Mouse (Mus musculus): ENCODE data around the gene Arntl2. TPM values are rescaled to one million over a fixed set of nuclear protein-coding genes. Genes with fewer than 3 reads are reported as not detected.

Gene Arntl2
- total and polyA plus RNA-seq, 3 experiments = 16.8 to 20.6 TPM; not detected in 1

- Histone ChIP-seq H3K9me3 (replicated peaks; ENCODE audit: insufficient read depth, low read length) (no peaks in the 10 kb centered on the region), H3K27me3 (ENCODE audit: control insufficient read depth in 1 of 2, insufficient read depth in 2 of 2, low read length in 2 of 2) (no peaks in the 10 kb centered on the region), H3K4me1 (ENCODE audit: control insufficient read depth in 1 of 2, insufficient read depth in 2 of 2, low read length in 2 of 2) (peaks cover 10 to 12% of the 10 kb centered on the region in 2 experiments), H3K36me3 (ENCODE audit: control insufficient read depth in 1 of 2, insufficient read depth in 2 of 2, low read length in 2 of 2) (peaks cover 0 to 11% of the 10 kb centered on the region in 2 experiments; a peak in 2 of 4 replicates), H3K4me3 (ENCODE audit: control insufficient read depth in 1 of 2, insufficient read depth in 1 of 2, low read depth in 2 of 2, low read length in 2 of 2) (no peak overlapping the region), H3K27ac (ENCODE audit: control insufficient read depth, low read depth, low read length) (peak overlapping the region; percentile 3; the same call in 1 of the 2 replicates), H3K79me2 (ENCODE audit: control insufficient read depth, insufficient read depth, low read length, poor library complexity) (no peaks in the 10 kb centered on the region), H3K9ac (ENCODE audit: control insufficient read depth, low read depth, low read length, poor library complexity, severe bottlenecking) (peak overlapping the region; percentile 7; the same call in 1 of the 2 replicates)
- TF ChIP-seq SIN3A (IDR thresholded peaks at IDR 0.05; ENCODE audit: low read length) (0 out of 2 replicates have a peak, but pooled peaks have one; percentile 33), TAL1 (IDR thresholded peaks at IDR 0.05; ENCODE audit: low read length) (no peak), ZNF384 (IDR thresholded peaks at IDR 0.05; ENCODE audit: low read depth, low read length) (0 out of 2 replicates have a peak, but pooled peaks have one; percentile 28), ETS1 (IDR thresholded peaks at IDR 0.05; ENCODE audit: low read depth, low read length) (0 out of 2 replicates have a peak, but pooled peaks have one; percentile 51), EP300 (IDR thresholded peaks at IDR 0.05; ENCODE audit: low read depth in 1 of 2, low read length in 2 of 2) (0 out of 4 replicates have a peak, but pooled peaks of 1 of the 2 experiments have one; percentile 15), ZMIZ1 (IDR thresholded peaks at IDR 0.05; ENCODE audit: low read depth, low read length) (no peak)
- DNase-seq (ENCODE audit: low read depth, low spot score) = peak; percentile 68
Measured at GRCm38 (mm10) chr6:146834342-146834741, 38.5 kb downstream of the Arntl2 start.

GRCm38 (mm10) chr6:146835784-146836183 lies 39.9 kb downstream of the Arntl2 start:
- no peak overlapping the region for H3K4me3 ChIP-seq (ENCODE audit: control insufficient read depth in 1 of 2, insufficient read depth in 1 of 2, low read depth in 2 of 2, low read length in 2 of 2)
- no peak overlapping the region for H3K27ac ChIP-seq (ENCODE audit: control insufficient read depth, low read depth, low read length)
- peaks cover 10 to 12% of the 10 kb centered on the region in 2 experiments for H3K4me1 ChIP-seq (ENCODE audit: control insufficient read depth in 1 of 2, insufficient read depth in 2 of 2, low read length in 2 of 2)
- TF ChIP-seq GABPA (IDR thresholded peaks at IDR 0.05; ENCODE audit: low read depth, low read length) (no peak), MYC (IDR thresholded peaks at IDR 0.05; ENCODE audit: low read depth, low read length) (no peak), ZNF384 (IDR thresholded peaks at IDR 0.05; ENCODE audit: low read depth, low read length) (no peak), SMC3 (IDR thresholded peaks at IDR 0.05; ENCODE audit: low read depth, low read length) (no peak), TAL1 (IDR thresholded peaks at IDR 0.05; ENCODE audit: low read length) (no peak), TCF12 (IDR thresholded peaks at IDR 0.05; ENCODE audit: low read depth, low read length) (no peak), MXI1 (IDR thresholded peaks at IDR 0.05; ENCODE audit: low read depth, low read length) (no peak), NELFE (IDR thresholded peaks at IDR 0.05; ENCODE audit: low read depth, low read length) (no peak), MYB (IDR thresholded peaks at IDR 0.05; ENCODE audit: low read depth, low read length) (no peak), GATA1 (IDR thresholded peaks at IDR 0.05; ENCODE audit: low read depth, low read length) (no peak), BHLHE40 (IDR thresholded peaks at IDR 0.05; ENCODE audit: borderline replicate concordance, low read depth, low read length) (no peak), NRF1 (IDR thresholded peaks at IDR 0.05; ENCODE audit: insufficient read depth, low read depth, low read length, poor library complexity, severe bottlenecking) (no peak)
- peaks cover 0 to 11% of the 10 kb centered on the region in 2 experiments; a peak in 2 of 4 replicates for H3K36me3 ChIP-seq (ENCODE audit: control insufficient read depth in 1 of 2, insufficient read depth in 2 of 2, low read length in 2 of 2)
- no peaks in the 10 kb centered on the region for H3K27me3 ChIP-seq (ENCODE audit: control insufficient read depth in 1 of 2, insufficient read depth in 2 of 2, low read length in 2 of 2)
- no peak for DNase-seq (ENCODE audit: low read depth, low spot score)
- H3K79me2 ChIP-seq (ENCODE audit: control insufficient read depth, insufficient read depth, low read length, poor library complexity) = no peaks in the 10 kb centered on the region
- H3K9me3 ChIP-seq (replicated peaks; ENCODE audit: insufficient read depth, low read length) = no peaks in the 10 kb centered on the region
- no peak overlapping the region for H3K9ac ChIP-seq (ENCODE audit: control insufficient read depth, low read depth, low read length, poor library complexity, severe bottlenecking)
